Mouse (Mus musculus): ENCODE data around the gene Zrsr1.

- TF ChIP-seq CTCF (IDR thresholded peaks at IDR 0.05; ENCODE audit: low read depth, low read length) (no peak), POLR2A (IDR thresholded peaks at IDR 0.05; ENCODE audit: borderline replicate concordance, low read depth, low read length) (no peak)
Observed at GRCm38 (mm10) chr11:22969486-22969885, 2.3 kb upstream of the Zrsr1 start.
